Mouse (Mus musculus) megakaryocyte, embryonic 14.5 days (primary cell): ENCODE measurements around the gene Rrp36. TPM values are rescaled to one million over a fixed set of nuclear protein-coding genes. Genes with fewer than 3 reads are reported as not detected.

Experiments used
- H3K27me3 ChIP-seq: replicated peaks from 2 replicates; pipeline ENCODE3; 2012; ENCODE audit warnings: inconsistent platforms
- H3K36me3 ChIP-seq: replicated peaks from 2 replicates; pipeline ENCODE3; 2012; ENCODE audit warnings: low read length, inconsistent platforms, mixed read lengths
- H3K4me1 ChIP-seq: 2 replicates; pipeline ENCODE4 v1.6.1; 2012; ENCODE audit warnings: inconsistent platforms
- H3K4me3 ChIP-seq: replicated peaks from 2 replicates; pipeline ENCODE3; 2012; ENCODE audit warnings: moderate library complexity, mild to moderate bottlenecking, inconsistent platforms
- H3K9me3 ChIP-seq: 2 replicates; pipeline ENCODE4 v1.6.1; 2012; ENCODE audit warnings: inconsistent platforms
- FLI1 ChIP-seq: IDR thresholded peaks from 2 replicates; pipeline ENCODE4 v1.6.1; 2012; ENCODE audit warnings: low read length, inconsistent platforms, mixed read lengths
- GATA1 ChIP-seq: IDR thresholded peaks from 3 replicates; pipeline ENCODE4 v1.6.1; 2012; ENCODE audit warnings: mixed read lengths, low read length, inconsistent platforms, borderline replicate concordance
- polyA plus RNA-seq: library from polyadenylated mRNA; stranded (reverse); fragments of >175 nt; gene quantifications from 2 replicates; pipeline ENCODE4 v1.2.3, GENCODE M21; 2012; ENCODE audit warnings: low replicate concordance; ENCODE audit not compliant: insufficient read depth

Rrp36 gene
- polyA plus RNA-seq, 1 experiment, result 30.6 TPM

- Histone ChIP-seq H3K9me3 (no peaks in the 10 kb centered on the region), H3K27me3 (no peaks in the 10 kb centered on the region), H3K4me3 (no peak overlapping the region), H3K36me3 (peaks cover 53% of the 10 kb centered on the region), H3K4me1 (peaks cover 77% of the 10 kb centered on the region)
- TF ChIP-seq FLI1 (no peak), GATA1 (no peak)
Observed at GRCm38 (mm10) chr17:46648436-46648835, 25.7 kb downstream of the Rrp36 start.

- Histone ChIP-seq H3K36me3 (peaks cover 53% of the 10 kb centered on the region), H3K27me3 (no peaks in the 10 kb centered on the region), H3K4me1 (peaks cover 74% of the 10 kb centered on the region), H3K9me3 (no peaks in the 10 kb centered on the region), H3K4me3 (peak overlapping the region; percentile 50)
- TF ChIP-seq FLI1 (no peak), GATA1 (no peak)
Observed at GRCm38 (mm10) chr17:46647279-46647678, 26.9 kb downstream of the Rrp36 start.

DNA sequence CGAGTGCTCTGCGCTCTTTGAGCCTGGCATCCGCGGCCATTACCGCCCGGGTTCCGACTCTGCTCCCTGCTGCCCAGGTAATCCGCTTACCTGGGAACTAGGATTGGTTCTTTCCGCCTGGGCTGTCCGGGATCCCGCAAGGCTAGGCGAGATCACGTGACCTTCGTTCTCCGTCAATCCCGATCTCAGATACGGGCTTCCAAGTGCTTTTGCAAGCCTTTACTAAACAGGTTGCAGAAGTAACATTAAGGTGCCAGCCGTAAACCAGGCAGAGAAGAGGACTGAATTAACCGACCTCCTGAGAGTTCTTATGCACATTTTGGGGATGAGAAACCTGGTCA is 27.9 kb downstream of the Rrp36 start:
- H3K9me3 ChIP-seq, result no peaks in the 10 kb centered on the region
- H3K27me3 ChIP-seq, result no peaks in the 10 kb centered on the region
- peaks cover 70% of the 10 kb centered on the region for H3K4me1 ChIP-seq
- TF ChIP-seq FLI1, result no peak
- TF ChIP-seq GATA1, result no peak
- H3K4me3 ChIP-seq, result peak overlapping the region; percentile 98
- peaks cover 53% of the 10 kb centered on the region for H3K36me3 ChIP-seq

GRCm38 (mm10) chr17:46645561-46646321 is 28.4 kb downstream of the Rrp36 start, which contains the start of the genes Klc4 and Mrpl2:
TSS of gene Klc4 (minus strand) at chr17:46646022.
TSS of gene Mrpl2 (plus strand) at chr17:46646229.
- no peak for TF ChIP-seq GATA1
- no peak for TF ChIP-seq FLI1
- peaks cover 70% of the 10 kb centered on the region for H3K4me1 ChIP-seq

DNA sequence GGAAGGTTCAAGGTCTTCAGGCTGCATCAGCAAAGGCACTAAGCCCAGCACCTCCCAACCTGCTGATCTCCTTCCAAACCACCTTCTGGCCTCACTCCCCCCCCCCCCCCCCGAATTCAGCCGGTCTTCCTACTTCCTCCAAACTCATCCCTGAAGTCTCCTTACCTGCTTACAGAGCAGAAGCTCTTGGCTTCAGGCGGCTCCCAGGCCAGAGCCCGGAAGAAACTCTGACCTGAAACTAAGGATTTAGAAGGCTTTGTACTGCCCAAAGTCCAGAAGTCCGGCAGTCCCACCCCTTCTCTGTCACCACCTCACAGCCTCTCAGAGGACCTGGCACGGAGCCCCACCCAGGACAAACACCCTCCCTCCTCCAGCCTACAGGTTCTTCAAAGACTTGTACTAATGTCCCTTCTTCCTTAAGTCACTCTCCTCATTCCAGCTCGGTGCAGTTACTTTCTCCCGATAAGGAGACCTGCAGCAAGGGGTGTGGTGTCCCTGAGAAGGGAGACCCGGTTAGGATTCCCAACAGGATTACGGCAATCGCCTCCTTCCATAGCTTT is 29.2 kb downstream of the Rrp36 start:
- no peak for TF ChIP-seq FLI1
- TF ChIP-seq GATA1, result no peak
- Histone ChIP-seq H3K4me1 (peaks cover 70% of the 10 kb centered on the region), H3K9me3 (no peaks in the 10 kb centered on the region), H3K27me3 (no peaks in the 10 kb centered on the region), H3K4me3 (peak overlapping the region; percentile 98), H3K36me3 (peaks cover 66% of the 10 kb centered on the region)

More at GRCm38 (mm10) chr17:46645561-46646321, 28.4 kb downstream of the Rrp36 start, which contains the start of the genes Klc4 and Mrpl2:
- Histone ChIP-seq H3K4me3 (peak within 1 kb of the TSS; percentile 98), H3K27me3 (no peaks in the 10 kb centered on the region), H3K9me3 (no peaks in the 10 kb centered on the region), H3K36me3 (peaks cover 58% of the 10 kb centered on the region)

- no peak for TF ChIP-seq GATA1
- TF ChIP-seq FLI1, result no peak
- H3K4me3 ChIP-seq, result peak overlapping the region; percentile 98
- no peaks in the 10 kb centered on the region for H3K27me3 ChIP-seq
- peaks cover 68% of the 10 kb centered on the region for H3K36me3 ChIP-seq
- no peaks in the 10 kb centered on the region for H3K9me3 ChIP-seq
- peaks cover 70% of the 10 kb centered on the region for H3K4me1 ChIP-seq
Observed at GRCm38 (mm10) chr17:46644152-46644805, 29.9 kb downstream of the Rrp36 start.

- no peak for TF ChIP-seq FLI1
- TF ChIP-seq GATA1, result no peak
- Histone ChIP-seq H3K4me1 (peaks cover 66% of the 10 kb centered on the region), H3K4me3 (no peak overlapping the region), H3K27me3 (no peaks in the 10 kb centered on the region), H3K9me3 (no peaks in the 10 kb centered on the region), H3K36me3 (peaks cover 62% of the 10 kb centered on the region)
Observed at GRCm38 (mm10) chr17:46642060-46642459, 32.1 kb downstream of the Rrp36 start.

GRCm38 (mm10) chr17:46639929-46640328 is 34.2 kb downstream of the Rrp36 start:
- Histone ChIP-seq H3K4me1 (peaks cover 75% of the 10 kb centered on the region), H3K4me3 (peak overlapping the region; percentile 84), H3K9me3 (no peaks in the 10 kb centered on the region), H3K36me3 (peaks cover 81% of the 10 kb centered on the region), H3K27me3 (no peaks in the 10 kb centered on the region)
- TF ChIP-seq GATA1, result no peak
- no peak for TF ChIP-seq FLI1

DNA sequence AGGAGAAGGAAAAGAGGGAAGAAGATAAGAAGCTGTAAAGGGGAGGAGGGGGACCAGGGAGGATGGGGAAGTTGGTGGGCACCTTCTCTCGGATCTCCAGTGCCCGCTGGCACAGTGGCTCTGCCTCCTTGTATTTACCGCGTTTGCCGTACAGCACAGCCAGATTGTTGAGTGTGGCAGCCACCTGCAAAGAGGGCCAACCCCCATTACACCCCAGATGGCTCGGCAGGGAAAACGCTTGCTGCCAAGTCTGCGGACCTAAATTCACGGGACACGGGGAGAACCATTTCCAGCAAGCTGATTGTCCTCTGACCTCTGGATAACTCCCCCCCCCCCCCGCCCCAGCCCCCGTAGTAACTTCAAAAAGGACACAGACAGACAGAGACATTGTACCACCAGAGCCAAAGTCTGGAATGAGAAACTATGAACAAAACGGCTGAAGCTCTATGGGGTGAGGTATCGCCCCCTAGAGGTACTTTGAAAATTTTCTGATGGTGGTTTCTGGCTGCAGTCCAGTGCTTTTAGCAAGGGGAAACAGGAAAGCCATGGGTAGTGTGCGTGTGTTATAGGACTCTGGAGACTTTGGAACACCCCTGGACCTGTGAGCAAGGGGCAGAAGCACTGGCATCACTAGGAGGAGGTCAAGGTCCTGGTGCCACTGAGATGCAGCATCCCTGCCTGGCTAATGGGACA is 37.2 kb downstream of the Rrp36 start:
- TF ChIP-seq GATA1 (no peak), FLI1 (no peak)
- H3K27me3 ChIP-seq, result peaks cover 1% of the 10 kb centered on the region
- peaks cover 84% of the 10 kb centered on the region for H3K36me3 ChIP-seq
- H3K9me3 ChIP-seq, result peaks cover 4% of the 10 kb centered on the region; the same call in 1 of the 2 replicates
- H3K4me1 ChIP-seq, result peaks cover 84% of the 10 kb centered on the region
- peak overlapping the region; percentile 77 for H3K4me3 ChIP-seq
